Mouse (Mus musculus): ENCODE results near the gene Chrnd.

DNA sequence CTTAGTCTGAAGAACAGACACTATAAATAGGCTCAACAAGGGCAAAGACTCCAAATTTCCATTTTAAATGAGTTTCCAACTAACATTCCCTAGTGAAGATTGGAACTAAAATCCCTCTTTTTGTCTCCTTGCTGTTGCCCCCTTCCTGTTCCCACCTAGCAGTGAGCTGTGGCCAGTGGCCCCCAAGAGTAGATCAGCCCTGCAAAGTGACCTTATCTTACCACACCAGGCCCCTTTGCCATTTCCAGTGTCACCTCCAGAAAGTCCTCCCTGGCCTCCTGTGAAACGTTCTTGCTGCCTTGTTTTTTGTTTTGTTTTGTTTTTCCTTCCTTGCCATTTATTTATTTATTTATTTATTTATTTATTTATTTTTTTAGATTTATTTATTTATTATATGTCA lies 55.0 kb downstream of the Chrnd start:
- TF ChIP-seq EP300 (IDR thresholded peaks at IDR 0.05) (no peak), CTCF (IDR thresholded peaks at IDR 0.05) (no peak)
